Mouse (Mus musculus) right cerebral cortex, postnatal 25 days (tissue): ENCODE data around the gene Pdx1.
A peak's percentile ranks its signal among the peaks of the same experiment; 100 is the strongest.

Source experiments
- DNase-seq: peaks from one replicate; pipeline ENCODE4 v3.0.0; 2022

The Pdx1 gene

GRCm38 (mm10) chr5:147269926-147270672 is at the start of gene Pdx1:
Pdx1 (plus strand) TSS chr5:147269959.
- DNase-seq, result no peak

- DNase-seq, result peak; percentile 75
These were observed 42.2 kb upstream of the Pdx1 start for GRCm38 (mm10) chr5:147227354-147228112.

- no peak for DNase-seq
These were observed 34.1 kb upstream of the Pdx1 start for GRCm38 (mm10) chr5:147235406-147236309.

- DNase-seq, result no peak
These were observed 25.9 kb upstream of the Pdx1 start for GRCm38 (mm10) chr5:147243908-147244307.

- DNase-seq, result no peak
These were observed 9.6 kb upstream of the Pdx1 start for GRCm38 (mm10) chr5:147260189-147260588.

GRCm38 (mm10) chr5:147260778-147261177 is 9.0 kb upstream of the Pdx1 start:
- DNase-seq, result no peak

- no peak for DNase-seq
These were observed 7.7 kb upstream of the Pdx1 start for GRCm38 (mm10) chr5:147261899-147262541.

GRCm38 (mm10) chr5:147263945-147264344 is 5.8 kb upstream of the Pdx1 start:
- DNase-seq, result no peak

- no peak for DNase-seq
These were observed 2.3 kb upstream of the Pdx1 start for GRCm38 (mm10) chr5:147267434-147267833.

- DNase-seq, result no peak
These were observed 1.0 kb upstream of the Pdx1 start for GRCm38 (mm10) chr5:147268728-147269127.

- no peak for DNase-seq
These were observed 388 bp upstream of the Pdx1 start for GRCm38 (mm10) chr5:147269371-147269770.

GRCm38 (mm10) chr5:147270673-147271655 is 1.2 kb downstream of the Pdx1 start:
- no peak for DNase-seq

- DNase-seq, result no peak
These were observed 2.5 kb downstream of the Pdx1 start for GRCm38 (mm10) chr5:147272046-147272807.

- no peak for DNase-seq
These were observed 3.1 kb downstream of the Pdx1 start for GRCm38 (mm10) chr5:147272808-147273345.

- no peak for DNase-seq
These were observed 4.7 kb downstream of the Pdx1 start for GRCm38 (mm10) chr5:147274174-147275141.

GRCm38 (mm10) chr5:147275761-147276160 is 6.0 kb downstream of the Pdx1 start:
- no peak for DNase-seq

- no peak for DNase-seq
These were observed 7.2 kb downstream of the Pdx1 start for GRCm38 (mm10) chr5:147276701-147277546.

GRCm38 (mm10) chr5:147277547-147277925 is 7.8 kb downstream of the Pdx1 start:
- DNase-seq, result no peak
